Mouse (Mus musculus): Measurements from ENCODE around the gene Olfm3. TPM values are rescaled to one million over a fixed set of nuclear protein-coding genes. Genes with fewer than 3 reads are reported as not detected.

Gene Olfm3
- polyA plus RNA-seq (2014; fragmentation: Illumina TruSeq; extraction: RNeasy Lipid Tissue Mini Kit (QIAGEN cat#74804); ENCODE audit: low read depth, low replicate concordance): 5.5 TPM

GRCm38 (mm10) chr3:114903924-114904438 is at the start of gene Olfm3:
TSS of gene Olfm3 (plus strand) at chr3:114904078.

